Mouse (Mus musculus): ENCODE measurements around the gene Drd2. TPM values are rescaled to one million over a fixed set of nuclear protein-coding genes. Genes with fewer than 3 reads are reported as not detected.
A peak's percentile ranks its signal among the peaks of the same experiment; 100 is the strongest.

Gene Drd2
- polyA plus RNA-seq (2015; fragmentation: Nextera tagmentation; extraction: Ambion mirVana): not detected in 2 replicates

GRCm38 (mm10) chr9:49340136-49341043 lies at the start of gene Drd2:
TSS of gene Drd2 (plus strand) at chr9:49340627.
- Histone ChIP-seq H3K27ac (no peak within 1 kb of the TSS), H3K4me1 (replicated peaks; ENCODE audit: insufficient read depth, low read length) (peaks cover 5% of the 10 kb centered on the region; the same call in 1 of the 2 replicates), H3K36me3 (ENCODE audit: insufficient read depth, low read length) (no peaks in the 10 kb centered on the region), H3K9me3 (replicated peaks; ENCODE audit: low read length) (no peaks in the 10 kb centered on the region), H3K27me3 (ENCODE audit: insufficient read depth, low read length) (peaks cover 16% of the 10 kb centered on the region), H3K9ac (ENCODE audit: low read depth, low read length) (no peak within 1 kb of the TSS), H3K4me2 (ENCODE audit: low read length) (peak within 1 kb of the TSS; percentile 50), H3K4me3 (replicated peaks; ENCODE audit: low read depth, low read length) (peak within 1 kb of the TSS; percentile 9; the same call in 1 of the 2 replicates)
- DNase-seq (ENCODE audit: low spot score): peak; percentile 56
- 2% methylated on average over 70 of the region's 84 CpGs for WGBS
- TF ChIP-seq CTCF (IDR thresholded peaks at IDR 0.05; ENCODE audit: low read depth): no peak
- peak; percentile 75; the same call in 1 of the 2 replicates for ATAC-seq (replicated peaks; ENCODE audit: low FRiP score, low read depth)

GRCm38 (mm10) chr9:49295101-49295500 lies 45.3 kb upstream of the Drd2 start:
- Histone ChIP-seq H3K36me3 (ENCODE audit: insufficient read depth, low read length) (no peaks in the 10 kb centered on the region), H3K27ac (no peak overlapping the region), H3K4me2 (ENCODE audit: low read length) (no peak overlapping the region), H3K27me3 (ENCODE audit: insufficient read depth, low read length) (no peaks in the 10 kb centered on the region), H3K9me3 (replicated peaks; ENCODE audit: low read length) (no peaks in the 10 kb centered on the region), H3K4me3 (replicated peaks; ENCODE audit: low read depth, low read length) (no peak overlapping the region), H3K4me1 (replicated peaks; ENCODE audit: insufficient read depth, low read length) (no peaks in the 10 kb centered on the region), H3K9ac (ENCODE audit: low read depth, low read length) (no peak overlapping the region)
- no peak for TF ChIP-seq CTCF (IDR thresholded peaks at IDR 0.05; ENCODE audit: low read depth)
- ATAC-seq (replicated peaks; ENCODE audit: low FRiP score, low read depth) (no peak), DNase-seq (ENCODE audit: low spot score) (no peak)
- WGBS: 77% methylated on average over 1 of the region's 1 CpGs

GRCm38 (mm10) chr9:49307576-49307975 lies 32.9 kb upstream of the Drd2 start:
- H3K27ac ChIP-seq: no peak overlapping the region
- 33% methylated on average over 3 of the region's 3 CpGs for WGBS
- no peak overlapping the region for H3K4me2 ChIP-seq (ENCODE audit: low read length)
- ATAC-seq (replicated peaks; ENCODE audit: low FRiP score, low read depth) (no peak), DNase-seq (ENCODE audit: low spot score) (peak; percentile 21)
- no peaks in the 10 kb centered on the region for H3K9me3 ChIP-seq (replicated peaks; ENCODE audit: low read length)
- no peaks in the 10 kb centered on the region for H3K27me3 ChIP-seq (ENCODE audit: insufficient read depth, low read length)
- no peak overlapping the region for H3K4me3 ChIP-seq (replicated peaks; ENCODE audit: low read depth, low read length)
- no peak for TF ChIP-seq CTCF (IDR thresholded peaks at IDR 0.05; ENCODE audit: low read depth)
- H3K9ac ChIP-seq (ENCODE audit: low read depth, low read length): no peak overlapping the region
- no peaks in the 10 kb centered on the region for H3K36me3 ChIP-seq (ENCODE audit: insufficient read depth, low read length)
- no peaks in the 10 kb centered on the region for H3K4me1 ChIP-seq (replicated peaks; ENCODE audit: insufficient read depth, low read length)

GRCm38 (mm10) chr9:49310821-49311220 lies 29.6 kb upstream of the Drd2 start:
- no peak for DNase-seq (ENCODE audit: low spot score)
- H3K4me2 ChIP-seq (ENCODE audit: low read length): no peak overlapping the region
- no peaks in the 10 kb centered on the region for H3K27me3 ChIP-seq (ENCODE audit: insufficient read depth, low read length)

GRCm38 (mm10) chr9:49318638-49319037 lies 21.8 kb upstream of the Drd2 start:
- Histone ChIP-seq H3K4me1 (replicated peaks; ENCODE audit: insufficient read depth, low read length) (no peaks in the 10 kb centered on the region), H3K4me3 (replicated peaks; ENCODE audit: low read depth, low read length) (no peak overlapping the region), H3K27ac (no peak overlapping the region), H3K36me3 (ENCODE audit: insufficient read depth, low read length) (no peaks in the 10 kb centered on the region), H3K9me3 (replicated peaks; ENCODE audit: low read length) (no peaks in the 10 kb centered on the region), H3K27me3 (ENCODE audit: insufficient read depth, low read length) (no peaks in the 10 kb centered on the region), H3K9ac (ENCODE audit: low read depth, low read length) (no peak overlapping the region), H3K4me2 (ENCODE audit: low read length) (no peak overlapping the region)
- DNase-seq (ENCODE audit: low spot score): no peak
- no peak for ATAC-seq (replicated peaks; ENCODE audit: low FRiP score, low read depth)
- no peak for TF ChIP-seq CTCF (IDR thresholded peaks at IDR 0.05; ENCODE audit: low read depth)

More at GRCm38 (mm10) chr9:49310821-49311220, 29.6 kb upstream of the Drd2 start:
- Histone ChIP-seq H3K27ac (no peak overlapping the region), H3K9me3 (replicated peaks; ENCODE audit: low read length) (no peaks in the 10 kb centered on the region), H3K36me3 (ENCODE audit: insufficient read depth, low read length) (no peaks in the 10 kb centered on the region), H3K4me3 (replicated peaks; ENCODE audit: low read depth, low read length) (no peak overlapping the region), H3K4me1 (replicated peaks; ENCODE audit: insufficient read depth, low read length) (no peaks in the 10 kb centered on the region), H3K9ac (ENCODE audit: low read depth, low read length) (no peak overlapping the region)
- no peak for TF ChIP-seq CTCF (IDR thresholded peaks at IDR 0.05; ENCODE audit: low read depth)
- no peak for ATAC-seq (replicated peaks; ENCODE audit: low FRiP score, low read depth)
- WGBS: 57% methylated on average over 4 of the region's 4 CpGs

GRCm38 (mm10) chr9:49341044-49341365 lies 578 bp downstream of the Drd2 start:
- H3K27ac ChIP-seq: no peak overlapping the region
- no peak for ATAC-seq (replicated peaks; ENCODE audit: low FRiP score, low read depth)
- peaks cover 16% of the 10 kb centered on the region for H3K27me3 ChIP-seq (ENCODE audit: insufficient read depth, low read length)
- TF ChIP-seq CTCF (IDR thresholded peaks at IDR 0.05; ENCODE audit: low read depth): no peak
- no peaks in the 10 kb centered on the region for H3K36me3 ChIP-seq (ENCODE audit: insufficient read depth, low read length)
- peak; percentile 89 for DNase-seq (ENCODE audit: low spot score)
- no peak overlapping the region for H3K4me3 ChIP-seq (replicated peaks; ENCODE audit: low read depth, low read length)
- peaks cover 5% of the 10 kb centered on the region; the same call in 1 of the 2 replicates for H3K4me1 ChIP-seq (replicated peaks; ENCODE audit: insufficient read depth, low read length)
- H3K4me2 ChIP-seq (ENCODE audit: low read length): peak overlapping the region; percentile 50; the same call in 1 of the 2 replicates
- 3% methylated on average over 10 of the region's 10 CpGs for WGBS
- H3K9ac ChIP-seq (ENCODE audit: low read depth, low read length): no peak overlapping the region
- H3K9me3 ChIP-seq (replicated peaks; ENCODE audit: low read length): no peaks in the 10 kb centered on the region
